Mouse (Mus musculus) liver, postnatal 0 days (tissue): ENCODE data around the gene Coch. TPM values are rescaled to one million over a fixed set of nuclear protein-coding genes. Genes with fewer than 3 reads are reported as not detected.

Source experiments
- ATAC-seq: fragments of 200-750 bp; cut with Nextera tagmentation; 2 replicates; pipeline ENCODE4 v1.8.0; 2017; ENCODE audit warnings: mild to moderate bottlenecking, moderate library complexity
- DNase-seq: peaks from one replicate; pipeline ENCODE4 v3.0.0-alpha.2; 2016
- H3K27ac ChIP-seq: fragments of 300-500 bp; sonication (generic); 2 replicates; pipeline ENCODE4 v1.5.1; 2014; ENCODE audit warnings: antibody characterized with exemption, moderate library complexity, mild to moderate bottlenecking, low read depth
- H3K27me3 ChIP-seq: fragments of 300-500 bp; sonication (generic); 2 replicates; pipeline ENCODE4 v1.6.1; 2014; ENCODE audit warnings: low read length, control low read depth, mixed read lengths; ENCODE audit not compliant: insufficient read depth
- H3K36me3 ChIP-seq: fragments of 300-500 bp; sonication (generic); replicated peaks from 2 replicates; pipeline ENCODE4 v1.6.1; 2014; ENCODE audit warnings: mild to moderate bottlenecking, control low read depth, low read length, moderate library complexity, mixed read lengths; ENCODE audit not compliant: insufficient read depth
- H3K4me1 ChIP-seq: fragments of 300-500 bp; sonication (generic); 2 replicates; pipeline ENCODE4 v1.6.1; 2014; ENCODE audit warnings: antibody characterized with exemption, mild to moderate bottlenecking, control low read depth; ENCODE audit not compliant: insufficient read depth
- H3K4me2 ChIP-seq: fragments of 300-500 bp; sonication (generic); 2 replicates; pipeline ENCODE4 v1.6.1; 2014; ENCODE audit warnings: low read depth, mild to moderate bottlenecking, low read length, moderate library complexity, mixed read lengths
- H3K4me3 ChIP-seq: fragments of 300-500 bp; sonication (generic); 2 replicates; pipeline ENCODE4 v1.5.1; 2014; ENCODE audit warnings: low read depth, low read length
- H3K9ac ChIP-seq: fragments of 300-500 bp; sonication (generic); replicated peaks from 2 replicates; pipeline ENCODE4 v1.6.1; 2014; ENCODE audit warnings: mild to moderate bottlenecking, moderate library complexity
- H3K9me3 ChIP-seq: fragments of 300-500 bp; sonication (generic); 2 replicates; pipeline ENCODE4 v1.6.1; 2016; ENCODE audit warnings: mild to moderate bottlenecking, control low read depth, low read length, mixed read lengths
- CTCF ChIP-seq: sonication (generic); IDR thresholded peaks from 2 replicates; pipeline ENCODE4 v1.5.1; 2016; ENCODE audit warnings: antibody characterized with exemption, low read depth
- EP300 ChIP-seq: IDR thresholded peaks from 2 replicates; pipeline ENCODE4 v1.6.1; 2016; ENCODE audit warnings: antibody characterized with exemption, low read depth, mild to moderate bottlenecking
- WGBS: fragments of 180-500 bp; shearing (Covaris S2); extraction: QIAGEN DNeasy Blood & Tissue Kit; methylation state at CpG from one replicate; pipeline ENCODE4 v1.1.7; 2014; ENCODE audit not compliant: insufficient replicate concordance; 5-methylcytosine and 5-hydroxymethylcytosine counted together
- polyA plus RNA-seq: library from polyadenylated mRNA; unstranded; fragments of >200 nt; fragmentation: Nextera tagmentation; extraction: Ambion mirVana; gene quantifications from 2 replicates; pipeline ENCODE4 v1.2.1, GENCODE M21; 2015

The Coch gene
- polyA plus RNA-seq: 0.04 and 0.09 TPM in 2 replicates

GRCm38 (mm10) chr12:51593229-51594029 lies at the start of gene Coch:
Coch (plus strand) TSS chr12:51593341.
- H3K4me2 ChIP-seq: peak within 1 kb of the TSS; percentile 83
- peaks cover 59% of the 10 kb centered on the region for H3K27me3 ChIP-seq
- no peak for TF ChIP-seq EP300
- no peak for TF ChIP-seq CTCF
- H3K27ac ChIP-seq: no peak within 1 kb of the TSS
- DNase-seq: peak; percentile 24
- H3K9me3 ChIP-seq: no peaks in the 10 kb centered on the region
- under 1% methylated on average over 73 of the region's 79 CpGs for WGBS
- H3K4me1 ChIP-seq: peaks cover 15% of the 10 kb centered on the region
- H3K9ac ChIP-seq: peak within 1 kb of the TSS; percentile 16; the same call in 1 of the 2 replicates
- peak within 1 kb of the TSS; percentile 53 for H3K4me3 ChIP-seq
- peak; percentile 36; the same call in 1 of the 2 replicates for ATAC-seq
- H3K36me3 ChIP-seq: no peaks in the 10 kb centered on the region

- no peak overlapping the region for H3K27ac ChIP-seq
- no peak for TF ChIP-seq CTCF
- TF ChIP-seq EP300: no peak
- no peak overlapping the region for H3K4me3 ChIP-seq
- WGBS: 45% methylated on average over 9 of the region's 9 CpGs
- no peaks in the 10 kb centered on the region for H3K4me1 ChIP-seq
- no peaks in the 10 kb centered on the region; the same call in 1 of the 2 replicates for H3K9me3 ChIP-seq
- DNase-seq: no peak
- no peaks in the 10 kb centered on the region for H3K27me3 ChIP-seq
- H3K9ac ChIP-seq: no peak overlapping the region
- H3K36me3 ChIP-seq: no peaks in the 10 kb centered on the region
- ATAC-seq: no peak
- H3K4me2 ChIP-seq: no peak overlapping the region
Measured at GRCm38 (mm10) chr12:51543402-51543960, 49.7 kb upstream of the Coch start.

- Histone ChIP-seq H3K9ac (no peak overlapping the region), H3K36me3 (no peaks in the 10 kb centered on the region), H3K4me1 (no peaks in the 10 kb centered on the region), H3K27ac (no peak overlapping the region), H3K27me3 (no peaks in the 10 kb centered on the region), H3K4me2 (no peak overlapping the region), H3K4me3 (no peak overlapping the region), H3K9me3 (no peaks in the 10 kb centered on the region; the same call in 1 of the 2 replicates)
- no peak for DNase-seq
- no peak for TF ChIP-seq EP300
- TF ChIP-seq CTCF: no peak
- WGBS: 76% methylated on average over 1 of the region's 1 CpGs
- no peak for ATAC-seq
Measured at GRCm38 (mm10) chr12:51555041-51555440, 38.1 kb upstream of the Coch start.

- no peak overlapping the region for H3K4me3 ChIP-seq
- no peak overlapping the region for H3K27ac ChIP-seq
- H3K4me1 ChIP-seq: no peaks in the 10 kb centered on the region
- no peaks in the 10 kb centered on the region for H3K27me3 ChIP-seq
- TF ChIP-seq EP300 (no peak), CTCF (no peak)
- ATAC-seq (no peak), DNase-seq (no peak)
- no peaks in the 10 kb centered on the region for H3K9me3 ChIP-seq
- H3K4me2 ChIP-seq: no peak overlapping the region
- no peaks in the 10 kb centered on the region for H3K36me3 ChIP-seq
- 66% methylated on average over 9 of the region's 9 CpGs for WGBS
- H3K9ac ChIP-seq: no peak overlapping the region
Measured at GRCm38 (mm10) chr12:51561416-51561815, 31.7 kb upstream of the Coch start.

- DNase-seq: no peak
- WGBS: 64% methylated on average over 7 of the region's 7 CpGs
Measured at GRCm38 (mm10) chr12:51567225-51567624, 25.9 kb upstream of the Coch start.

GRCm38 (mm10) chr12:51569472-51569871 lies 23.7 kb upstream of the Coch start:
- TF ChIP-seq EP300 (no peak), CTCF (no peak)
- DNase-seq (no peak), ATAC-seq (no peak)
- 70% methylated on average over 8 of the region's 8 CpGs for WGBS
- no peak overlapping the region for H3K27ac ChIP-seq
- H3K4me3 ChIP-seq: no peak overlapping the region
- H3K9me3 ChIP-seq: no peaks in the 10 kb centered on the region
- H3K4me1 ChIP-seq: no peaks in the 10 kb centered on the region
- no peak overlapping the region for H3K9ac ChIP-seq
- no peaks in the 10 kb centered on the region for H3K36me3 ChIP-seq
- H3K4me2 ChIP-seq: no peak overlapping the region
- H3K27me3 ChIP-seq: no peaks in the 10 kb centered on the region

More at GRCm38 (mm10) chr12:51567225-51567624, 25.9 kb upstream of the Coch start:
- no peak for ATAC-seq
- Histone ChIP-seq H3K4me1 (no peaks in the 10 kb centered on the region), H3K4me3 (no peak overlapping the region), H3K9me3 (no peaks in the 10 kb centered on the region), H3K27ac (no peak overlapping the region), H3K4me2 (no peak overlapping the region), H3K27me3 (no peaks in the 10 kb centered on the region), H3K9ac (no peak overlapping the region), H3K36me3 (no peaks in the 10 kb centered on the region)
- no peak for TF ChIP-seq CTCF
- TF ChIP-seq EP300: no peak
